Mouse (Mus musculus) ES-Bruce4 (cell line): ENCODE data around the gene Kmt2b.

Source experiments
- CTCF ChIP-seq: IDR thresholded peaks from one replicate; pipeline ENCODE4 v1.8.1; 2011; ENCODE audit warnings: low read depth, low read length
- EP300 ChIP-seq: IDR thresholded peaks from 2 replicates; pipeline ENCODE4 v1.6.1; 2011; ENCODE audit warnings: low read depth, low read length; ENCODE audit not compliant: insufficient read depth
- POLR2A ChIP-seq: IDR thresholded peaks from one replicate; pipeline ENCODE4 v1.8.1; 2011; ENCODE audit warnings: low read length; ENCODE audit not compliant: insufficient read depth

DNA sequence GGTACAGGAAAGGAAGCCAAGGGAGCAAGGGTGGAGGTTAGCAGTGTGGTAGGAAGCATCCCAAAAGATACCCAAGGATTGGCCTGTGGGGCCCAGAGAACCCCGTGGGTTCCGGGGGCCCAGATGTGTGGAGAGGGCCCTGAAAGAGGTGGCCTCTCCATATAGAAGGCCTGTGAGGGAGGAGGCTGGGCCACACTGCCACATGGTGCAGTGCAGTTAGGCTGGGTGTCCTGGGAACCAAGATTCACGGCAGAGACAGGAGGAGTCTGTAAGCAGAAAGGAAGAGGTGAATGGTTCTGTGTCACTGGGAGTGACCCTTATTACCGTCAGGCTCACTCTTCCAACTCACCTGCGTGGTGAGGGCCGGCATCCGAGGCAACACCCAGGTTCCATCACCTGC is 48.0 kb downstream of the Kmt2b start:
- TF ChIP-seq POLR2A (no peak), CTCF (no peak), EP300 (no peak)
